Mouse (Mus musculus) cerebellum, adult 2 months (tissue): ENCODE measurements around the gene Pik3r5. TPM values are rescaled to one million over a fixed set of nuclear protein-coding genes. Genes with fewer than 3 reads are reported as not detected.

Source experiments
- DNase-seq, 2 experiments: peaks; one replicate each; pipeline ENCODE4 v3.0.0; 2021
- H3K27ac ChIP-seq: fragments of 200-500 bp; 2 replicates; pipeline ENCODE4 v1.5.1; 2012; ENCODE audit warnings: low read length, control low read depth, inconsistent platforms; ENCODE audit not compliant: insufficient read depth
- H3K27me3 ChIP-seq: fragments of 200-500 bp; 2 replicates; pipeline ENCODE4 v1.6.1; 2012; ENCODE audit warnings: inconsistent platforms, mild to moderate bottlenecking, low read length, moderate library complexity; ENCODE audit not compliant: control insufficient read depth, insufficient read depth
- H3K4me1 ChIP-seq: fragments of 200-500 bp; 2 replicates; pipeline ENCODE4 v1.6.1; 2011; ENCODE audit warnings: low read length; ENCODE audit not compliant: control insufficient read depth, insufficient read depth
- H3K4me3 ChIP-seq: fragments of 200-500 bp; replicated peaks from 2 replicates; pipeline ENCODE3; 2011; ENCODE audit warnings: mild to moderate bottlenecking, low read depth, low read length, control low read depth; ENCODE audit not compliant: insufficient read depth
- CTCF ChIP-seq: fragments of 200-500 bp; IDR thresholded peaks from 2 replicates; pipeline ENCODE4 v1.5.1; 2011; ENCODE audit warnings: low read depth, mild to moderate bottlenecking, control low read depth, low read length, moderate library complexity, borderline replicate concordance; ENCODE audit not compliant: insufficient read depth
- POLR2A ChIP-seq: fragments of 200-500 bp; IDR thresholded peaks from 2 replicates; pipeline ENCODE4 v1.6.1; 2011; ENCODE audit warnings: low read length, control low read depth, borderline replicate concordance; ENCODE audit not compliant: insufficient read depth
- WGBS: fragments of 180-500 bp; shearing (Covaris S2); methylation state at CpG from one replicate; pipeline ENCODE4 v1.1.7; 2018; 5-methylcytosine and 5-hydroxymethylcytosine counted together
- polyA plus RNA-seq: library from polyadenylated mRNA; depleted of rRNA; stranded (reverse); fragments of >200 nt; gene quantifications from 2 replicates; pipeline ENCODE4 v1.2.3, GENCODE M21; 2012

The Pik3r5 gene
- polyA plus RNA-seq, 1 experiment: 0.93 TPM

- 83% methylated on average over 4 of the region's 4 CpGs for WGBS
- no peaks in the 10 kb centered on the region for H3K27me3 ChIP-seq
- no peak overlapping the region for H3K4me3 ChIP-seq
- H3K27ac ChIP-seq: no peak overlapping the region
- no peak for TF ChIP-seq POLR2A
- peaks cover 5% of the 10 kb centered on the region; the same call in 1 of the 2 replicates for H3K4me1 ChIP-seq
- DNase-seq: no peak
Measured at GRCm38 (mm10) chr11:68526441-68526840, 94.5 kb downstream of the Pik3r5 start.

GRCm38 (mm10) chr11:68531066-68531806 is 99.3 kb downstream of the Pik3r5 start:
- Histone ChIP-seq H3K4me1 (peaks cover 5% of the 10 kb centered on the region; the same call in 1 of the 2 replicates), H3K4me3 (peak overlapping the region; percentile 32), H3K27ac (no peak overlapping the region), H3K27me3 (no peaks in the 10 kb centered on the region)
- TF ChIP-seq CTCF: peak; percentile 68
- no peak for TF ChIP-seq POLR2A
- WGBS: 17% methylated on average over 16 of the region's 16 CpGs
- DNase-seq: peak; percentile 60 to 65

- no peak for DNase-seq
- 70% methylated on average over 11 of the region's 11 CpGs for WGBS
- peaks cover 5% of the 10 kb centered on the region; the same call in 1 of the 2 replicates for H3K4me1 ChIP-seq
- no peak for TF ChIP-seq CTCF
- no peak for TF ChIP-seq POLR2A
- H3K27ac ChIP-seq: no peak overlapping the region
- no peaks in the 10 kb centered on the region for H3K27me3 ChIP-seq
- H3K4me3 ChIP-seq: no peak overlapping the region
Measured at GRCm38 (mm10) chr11:68531941-68532535, 100.1 kb downstream of the Pik3r5 start.

- no peak for DNase-seq
- TF ChIP-seq POLR2A (no peak), CTCF (no peak)
- Histone ChIP-seq H3K27me3 (no peaks in the 10 kb centered on the region), H3K4me3 (no peak overlapping the region), H3K4me1 (peaks cover 5% of the 10 kb centered on the region; the same call in 1 of the 2 replicates), H3K27ac (no peak overlapping the region)
- 81% methylated on average over 5 of the region's 5 CpGs for WGBS
Measured at GRCm38 (mm10) chr11:68532773-68533172, 100.9 kb downstream of the Pik3r5 start.

GRCm38 (mm10) chr11:68533971-68534475 is 102.1 kb downstream of the Pik3r5 start:
- WGBS: 52% methylated on average over 6 of the region's 6 CpGs
- no peak overlapping the region for H3K4me3 ChIP-seq
- H3K4me1 ChIP-seq: peaks cover 4% of the 10 kb centered on the region; the same call in 1 of the 2 replicates
- H3K27me3 ChIP-seq: no peaks in the 10 kb centered on the region
- TF ChIP-seq POLR2A: no peak
- no peak for TF ChIP-seq CTCF
- no peak overlapping the region for H3K27ac ChIP-seq
- DNase-seq: no peak

- WGBS: 33% methylated on average over 4 of the region's 4 CpGs
- no peaks in the 10 kb centered on the region; the same call in 1 of the 2 replicates for H3K4me1 ChIP-seq
- TF ChIP-seq CTCF (no peak), POLR2A (no peak)
- H3K27me3 ChIP-seq: no peaks in the 10 kb centered on the region
- H3K27ac ChIP-seq: no peak overlapping the region
- no peak for DNase-seq
- H3K4me3 ChIP-seq: no peak overlapping the region
Measured at GRCm38 (mm10) chr11:68536026-68536425, 104.1 kb downstream of the Pik3r5 start.

GRCm38 (mm10) chr11:68536465-68536864 is 104.5 kb downstream of the Pik3r5 start:
- Histone ChIP-seq H3K4me3 (no peak overlapping the region), H3K27ac (no peak overlapping the region), H3K27me3 (no peaks in the 10 kb centered on the region), H3K4me1 (no peaks in the 10 kb centered on the region; the same call in 1 of the 2 replicates)
- peak in 1 of 2 experiments; percentile 23 for DNase-seq
- 43% methylated on average over 4 of the region's 4 CpGs for WGBS
- TF ChIP-seq POLR2A (no peak), CTCF (no peak)

- WGBS: 59% methylated on average over 5 of the region's 5 CpGs
- Histone ChIP-seq H3K4me3 (no peak overlapping the region), H3K4me1 (no peaks in the 10 kb centered on the region; the same call in 1 of the 2 replicates), H3K27me3 (no peaks in the 10 kb centered on the region), H3K27ac (no peak overlapping the region)
- no peak for DNase-seq
- TF ChIP-seq CTCF (no peak), POLR2A (no peak)
Measured at GRCm38 (mm10) chr11:68539621-68540020, 107.7 kb downstream of the Pik3r5 start.
